Mouse (Mus musculus) embryonic fibroblast, embryonic 13.5 days (primary cell): ENCODE results near the gene Timmdc1.

Experiments used
- CTCF ChIP-seq: IDR thresholded peaks from 2 replicates; pipeline ENCODE4 v1.5.1; 2011; ENCODE audit warnings: mild to moderate bottlenecking, control low read depth, low read length, moderate library complexity, borderline replicate concordance; ENCODE audit not compliant: insufficient read depth
- POLR2A ChIP-seq: IDR thresholded peaks from 2 replicates; pipeline ENCODE4 v1.6.1; 2011; ENCODE audit warnings: low read depth, mild to moderate bottlenecking, control low read depth, low read length, moderate library complexity

GRCm38 (mm10) chr16:38454533-38455254, 67.8 kb downstream of the Timmdc1 start:
- TF ChIP-seq CTCF (no peak), POLR2A (no peak)
